Mouse (Mus musculus): Measurements from ENCODE around the gene Tango2. TPM values are rescaled to one million over a fixed set of nuclear protein-coding genes. Genes with fewer than 3 reads are reported as not detected.
"Not testable (repeated sequence)": the region's sequence is repeated elsewhere in the genome, so short reads cannot be mapped to it uniquely, and the experiment has no call there.

The Tango2 gene
- total RNA-seq, 1 experiment from 2014 or later, result 30.3 TPM

GRCm38 (mm10) chr16:18349761-18350325 is 1.9 kb upstream of the Tango2 start:
- no peak for ATAC-seq (ENCODE audit: extremely low read depth, insufficient number of reproducible peaks, low FRiP score, poor library complexity, severe bottlenecking)

GRCm38 (mm10) chr16:18348601-18349175 is 785 bp upstream of the Tango2 start:
- ATAC-seq (ENCODE audit: extremely low read depth, insufficient number of reproducible peaks, low FRiP score, poor library complexity, severe bottlenecking), result no peak

- peak; percentile 66 for ATAC-seq (ENCODE audit: extremely low read depth, insufficient number of reproducible peaks, low FRiP score, poor library complexity, severe bottlenecking)
These were observed 2.7 kb downstream of the Tango2 start for GRCm38 (mm10) chr16:18345243-18345642.

GRCm38 (mm10) chr16:18343778-18344177 is 4.1 kb downstream of the Tango2 start:
- peak; percentile 85 for ATAC-seq (ENCODE audit: extremely low read depth, insufficient number of reproducible peaks, low FRiP score, poor library complexity, severe bottlenecking)

- no peak for ATAC-seq (ENCODE audit: extremely low read depth, insufficient number of reproducible peaks, low FRiP score, poor library complexity, severe bottlenecking)
These were observed 5.0 kb downstream of the Tango2 start for GRCm38 (mm10) chr16:18342650-18343570.

- ATAC-seq (ENCODE audit: extremely low read depth, insufficient number of reproducible peaks, low FRiP score, poor library complexity, severe bottlenecking), result no peak
These were observed 5.8 kb downstream of the Tango2 start for GRCm38 (mm10) chr16:18342076-18342475.

GRCm38 (mm10) chr16:18341605-18342004 is 6.3 kb downstream of the Tango2 start:
- no peak for ATAC-seq (ENCODE audit: extremely low read depth, insufficient number of reproducible peaks, low FRiP score, poor library complexity, severe bottlenecking)

GRCm38 (mm10) chr16:18339866-18340265 is 8.0 kb downstream of the Tango2 start:
- ATAC-seq (ENCODE audit: extremely low read depth, insufficient number of reproducible peaks, low FRiP score, poor library complexity, severe bottlenecking), result no peak

- no peak for ATAC-seq (ENCODE audit: extremely low read depth, insufficient number of reproducible peaks, low FRiP score, poor library complexity, severe bottlenecking)
These were observed 10.6 kb downstream of the Tango2 start for GRCm38 (mm10) chr16:18337261-18337660.

GRCm38 (mm10) chr16:18335981-18336380 is 11.9 kb downstream of the Tango2 start:
- no peak for ATAC-seq (ENCODE audit: extremely low read depth, insufficient number of reproducible peaks, low FRiP score, poor library complexity, severe bottlenecking)

- ATAC-seq (ENCODE audit: extremely low read depth, insufficient number of reproducible peaks, low FRiP score, poor library complexity, severe bottlenecking), result no peak
These were observed 13.9 kb downstream of the Tango2 start for GRCm38 (mm10) chr16:18333976-18334375.

- ATAC-seq (ENCODE audit: extremely low read depth, insufficient number of reproducible peaks, low FRiP score, poor library complexity, severe bottlenecking), result no peak
These were observed 19.4 kb downstream of the Tango2 start for GRCm38 (mm10) chr16:18328524-18328923.

- no peak for ATAC-seq (ENCODE audit: extremely low read depth, insufficient number of reproducible peaks, low FRiP score, poor library complexity, severe bottlenecking)
These were observed 20.0 kb downstream of the Tango2 start for GRCm38 (mm10) chr16:18327936-18328335.

- no peak for ATAC-seq (ENCODE audit: extremely low read depth, insufficient number of reproducible peaks, low FRiP score, poor library complexity, severe bottlenecking)
These were observed 22.2 kb downstream of the Tango2 start for GRCm38 (mm10) chr16:18325741-18326140.

- ATAC-seq (ENCODE audit: extremely low read depth, insufficient number of reproducible peaks, low FRiP score, poor library complexity, severe bottlenecking), result no peak
These were observed 23.9 kb downstream of the Tango2 start for GRCm38 (mm10) chr16:18324031-18324430.

GRCm38 (mm10) chr16:18323460-18323859 is 24.4 kb downstream of the Tango2 start:
- ATAC-seq (ENCODE audit: extremely low read depth, insufficient number of reproducible peaks, low FRiP score, poor library complexity, severe bottlenecking), result no peak

- ATAC-seq (ENCODE audit: extremely low read depth, insufficient number of reproducible peaks, low FRiP score, poor library complexity, severe bottlenecking), result no peak
These were observed 26.5 kb downstream of the Tango2 start for GRCm38 (mm10) chr16:18321443-18321842.

GRCm38 (mm10) chr16:18318992-18319391 is 28.9 kb downstream of the Tango2 start:
- ATAC-seq (ENCODE audit: extremely low read depth, insufficient number of reproducible peaks, low FRiP score, poor library complexity, severe bottlenecking), result no peak

GRCm38 (mm10) chr16:18308159-18308558 is 39.7 kb downstream of the Tango2 start:
- no peak for ATAC-seq (ENCODE audit: extremely low read depth, insufficient number of reproducible peaks, low FRiP score, poor library complexity, severe bottlenecking)

GRCm38 (mm10) chr16:18289614-18290013 is 58.3 kb downstream of the Tango2 start:
- not testable (repeated sequence) for ATAC-seq (ENCODE audit: extremely low read depth, insufficient number of reproducible peaks, low FRiP score, poor library complexity, severe bottlenecking)
